Mouse (Mus musculus) mouse trophoblast stem cell (cell line): ENCODE measurements around the gene Tcap.

Experiments used
- in situ Hi-C, 2 experiments: fragments of 300-500 bp; cut with MseI, MboI; formaldehyde crosslinking; loops; 2 replicates in 1 of 2; 3 replicates in 1 of 2; pipeline ENCODE4 v1.15.1; 2025

The Tcap gene

GRCm38 (mm10) chr11:98383261-98384030 is at the start of gene Tcap:
Gene Tcap, plus strand, starts transcription at chr11:98383811.
- in situ Hi-C loops, result no loop called here

- in situ Hi-C loops, result no loop called here
Observed at GRCm38 (mm10) chr11:98333981-98334741, 49.5 kb upstream of the Tcap start.

- in situ Hi-C loops, result no loop called here
Observed at GRCm38 (mm10) chr11:98335250-98335649, 48.4 kb upstream of the Tcap start.

- in situ Hi-C loops, result no loop called here
Observed at GRCm38 (mm10) chr11:98336245-98337107, 47.1 kb upstream of the Tcap start.

- in situ Hi-C loops, result no loop called here
Observed at GRCm38 (mm10) chr11:98338507-98338961, 45.1 kb upstream of the Tcap start.

GRCm38 (mm10) chr11:98339071-98339501 is 44.5 kb upstream of the Tcap start:
- in situ Hi-C loops, result no loop called here

GRCm38 (mm10) chr11:98339679-98340287 is 43.8 kb upstream of the Tcap start:
- in situ Hi-C loops, result no loop called here

- in situ Hi-C loops, result no loop called here
Observed at GRCm38 (mm10) chr11:98340597-98340996, 43.0 kb upstream of the Tcap start.

GRCm38 (mm10) chr11:98341174-98341573 is 42.4 kb upstream of the Tcap start:
- in situ Hi-C loops, result no loop called here

GRCm38 (mm10) chr11:98342000-98342945 is 41.3 kb upstream of the Tcap start:
- in situ Hi-C loops, result no loop called here

GRCm38 (mm10) chr11:98345253-98345652 is 38.4 kb upstream of the Tcap start:
- in situ Hi-C loops, result no loop called here

GRCm38 (mm10) chr11:98346168-98346567 is 37.4 kb upstream of the Tcap start:
- in situ Hi-C loops, result no loop called here

- in situ Hi-C loops, result no loop called here
Observed at GRCm38 (mm10) chr11:98347385-98348082, 36.1 kb upstream of the Tcap start.

GRCm38 (mm10) chr11:98348083-98348961 is 35.3 kb upstream of the Tcap start, which contains the start of gene Ppp1r1b:
Gene Ppp1r1b, plus strand, starts transcription at chr11:98348404.
- in situ Hi-C loops, result no loop called here

- in situ Hi-C loops, result no loop called here
Observed at GRCm38 (mm10) chr11:98349308-98349707, 34.3 kb upstream of the Tcap start.

GRCm38 (mm10) chr11:98352272-98352990 is 31.2 kb upstream of the Tcap start:
- in situ Hi-C loops, result no loop called here

GRCm38 (mm10) chr11:98353651-98354211 is 29.9 kb upstream of the Tcap start:
- in situ Hi-C loops, result no loop called here

- in situ Hi-C loops, result no loop called here
Observed at GRCm38 (mm10) chr11:98354445-98354844, 29.2 kb upstream of the Tcap start.
